Mouse (Mus musculus): ENCODE data around the gene Vmn1r172.
"Not testable (repeated sequence)": the region's sequence is repeated elsewhere in the genome, so short reads cannot be mapped to it uniquely, and the experiment has no call there.

Gene Vmn1r172

GRCm38 (mm10) chr7:23658016-23658415 lies at the start of gene Vmn1r172:
Gene Vmn1r172 (plus strand): TSS chr7:23658316.
- DNase-seq (ENCODE audit: low read depth, low spot score), result no peak

GRCm38 (mm10) chr7:23630422-23630821 lies 27.7 kb upstream of the Vmn1r172 start, which contains the start of gene Vmn1r171:
Gene Vmn1r171 (plus strand): TSS chr7:23630722.
- no peak for DNase-seq (ENCODE audit: low read depth, low spot score)

- not testable (repeated sequence) for DNase-seq (ENCODE audit: low read depth, low spot score)
Observed at GRCm38 (mm10) chr7:23700403-23700802, 42.3 kb downstream of the Vmn1r172 start, which contains the start of gene Vmn1r173. Gene Vmn1r173 (plus strand): TSS chr7:23700703.

Data from skeletal muscle tissue, adult 2 months (tissue).